Mouse (Mus musculus): Measurements from ENCODE around the gene Cck.
A peak's percentile ranks its signal among the peaks of the same experiment; 100 is the strongest.

Gene Cck

DNA sequence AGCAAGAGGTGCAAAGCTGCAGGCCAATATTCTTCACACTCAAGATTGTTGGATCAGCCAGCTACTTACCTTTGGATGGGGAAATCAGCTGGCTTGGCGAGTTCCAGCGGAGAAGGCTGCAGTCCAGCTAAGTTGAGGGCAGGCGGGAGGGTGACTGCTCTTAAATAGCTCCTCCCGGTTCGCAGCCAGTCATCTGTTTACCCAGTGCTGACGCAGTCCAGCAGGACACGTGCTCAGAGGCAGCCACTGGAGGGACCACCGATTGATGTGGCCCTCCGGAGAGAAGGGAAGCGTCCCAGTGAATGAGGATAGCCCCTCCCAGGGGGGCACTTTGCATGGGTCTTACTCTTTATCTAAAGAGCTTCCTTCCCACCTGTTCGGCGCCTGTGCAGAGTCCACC is at the start of gene Cck:
TSS of gene Cck (minus strand) at position 166 of the 400 bp plus-strand sequence.
- peak; percentile 52 to 67 for DNase-seq

DNA sequence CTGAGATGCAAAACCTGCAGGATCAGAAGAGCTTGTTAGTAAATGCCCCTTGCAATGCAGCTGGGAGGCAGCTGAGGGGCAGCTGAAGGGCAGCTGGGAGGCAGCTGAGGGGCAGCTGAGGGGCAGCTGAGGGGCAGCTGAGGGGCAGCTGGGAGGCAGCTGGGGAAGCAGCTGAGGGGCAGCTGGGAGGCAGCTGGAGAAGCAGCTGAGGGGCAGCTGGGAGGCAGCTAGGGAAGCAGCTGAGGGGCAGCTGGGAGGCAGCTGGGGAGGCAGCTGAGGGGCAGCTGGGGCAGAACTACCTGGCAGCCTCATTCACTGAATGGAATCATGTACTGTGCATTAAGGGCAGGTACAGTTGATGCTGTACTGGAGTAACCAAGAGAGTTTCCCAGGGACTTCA is 46.0 kb upstream of the Cck start:
- DNase-seq, result no peak

DNA sequence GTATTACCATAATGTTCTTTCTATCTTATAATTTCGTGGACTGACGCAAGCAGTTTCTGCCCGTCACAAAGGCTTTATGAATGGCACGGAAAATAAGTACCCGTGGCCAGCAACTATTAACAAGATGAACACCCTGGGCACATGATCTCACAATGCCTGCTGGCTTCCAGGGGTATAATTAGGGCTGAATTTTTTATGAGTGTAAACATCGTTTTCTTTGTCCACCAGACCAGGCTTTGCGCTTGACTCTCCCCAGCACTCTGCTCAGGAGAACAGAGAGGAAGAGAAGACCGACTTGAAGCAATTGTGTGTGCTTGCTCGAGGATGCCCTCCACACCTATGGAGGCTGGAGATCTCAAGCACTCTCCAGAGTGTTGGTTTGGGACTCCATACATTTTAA is 37.1 kb upstream of the Cck start:
- no peak for DNase-seq

DNA sequence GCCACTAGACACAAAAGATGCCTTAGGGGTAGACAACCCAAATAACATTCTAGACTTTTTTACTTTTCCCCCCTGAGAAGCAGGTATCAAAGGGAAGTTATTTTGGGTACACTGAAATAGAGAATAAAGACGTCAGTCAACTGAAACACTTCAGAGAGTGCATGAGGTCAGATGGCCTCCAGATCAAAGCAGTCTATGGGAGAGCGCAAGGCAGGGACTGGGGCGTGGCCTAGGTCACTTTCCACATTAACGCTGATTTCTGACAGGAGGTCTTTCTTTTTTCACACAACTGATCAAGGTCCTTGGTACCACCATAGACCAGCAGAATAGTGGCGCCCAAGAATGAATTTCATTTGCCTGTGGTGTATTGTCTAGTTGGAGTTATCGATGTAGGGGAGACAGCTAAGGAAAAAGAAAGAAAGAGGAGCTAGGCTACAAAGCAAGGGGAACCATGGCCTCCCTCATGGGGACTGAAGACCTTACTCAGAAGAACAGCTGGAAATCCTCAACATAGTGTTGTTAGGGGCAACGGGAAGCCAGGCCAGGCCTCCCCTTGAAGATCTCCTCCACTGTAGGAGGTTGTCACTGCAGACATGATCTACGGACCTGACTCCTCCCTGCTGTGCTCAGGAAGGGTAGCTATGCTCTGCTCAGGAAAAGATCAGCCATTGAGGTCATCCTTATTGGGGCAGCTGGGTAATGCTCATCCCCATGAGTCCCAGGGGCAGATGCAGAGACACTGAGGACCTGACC is 33.3 kb upstream of the Cck start:
- peak; percentile 34 for DNase-seq

DNA sequence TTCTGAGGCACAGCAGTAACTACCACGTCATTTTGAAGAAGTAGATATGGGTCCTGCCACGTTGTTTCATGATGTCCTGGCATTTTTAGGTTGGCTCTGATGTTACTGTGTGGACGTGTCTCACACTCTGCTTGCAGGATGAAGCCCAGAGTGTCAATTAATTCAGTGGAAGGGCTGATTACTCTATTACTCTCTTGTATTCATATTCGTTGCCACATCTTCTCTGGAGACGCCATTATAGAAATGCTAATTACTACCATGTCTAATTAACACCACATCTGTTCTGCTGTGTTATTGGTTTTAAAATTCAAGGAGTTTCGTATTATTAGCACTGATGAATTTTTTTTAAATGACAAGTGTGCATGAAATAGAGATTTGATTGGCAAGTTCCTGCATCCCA is 30.7 kb upstream of the Cck start:
- no peak for DNase-seq

DNA sequence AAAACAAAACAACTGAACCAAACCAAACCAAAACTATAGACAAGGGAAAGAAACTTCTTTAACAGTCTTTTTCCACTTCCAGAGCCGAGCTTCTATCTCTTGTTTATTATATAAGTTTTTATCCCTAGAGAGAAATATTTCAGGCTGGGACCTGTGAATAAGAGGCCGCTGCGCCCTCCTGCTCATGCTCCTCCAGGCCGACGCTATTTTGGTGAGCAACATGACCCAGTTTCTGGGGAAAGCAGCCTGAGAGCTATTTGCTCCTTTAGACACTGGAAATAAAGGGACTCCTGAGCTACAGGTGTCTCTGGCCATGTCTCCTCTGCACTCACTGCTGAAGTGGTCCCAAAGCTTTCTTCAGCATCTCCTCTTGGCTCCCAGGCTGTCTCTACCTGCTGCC is 24.6 kb upstream of the Cck start:
- no peak for DNase-seq

DNA sequence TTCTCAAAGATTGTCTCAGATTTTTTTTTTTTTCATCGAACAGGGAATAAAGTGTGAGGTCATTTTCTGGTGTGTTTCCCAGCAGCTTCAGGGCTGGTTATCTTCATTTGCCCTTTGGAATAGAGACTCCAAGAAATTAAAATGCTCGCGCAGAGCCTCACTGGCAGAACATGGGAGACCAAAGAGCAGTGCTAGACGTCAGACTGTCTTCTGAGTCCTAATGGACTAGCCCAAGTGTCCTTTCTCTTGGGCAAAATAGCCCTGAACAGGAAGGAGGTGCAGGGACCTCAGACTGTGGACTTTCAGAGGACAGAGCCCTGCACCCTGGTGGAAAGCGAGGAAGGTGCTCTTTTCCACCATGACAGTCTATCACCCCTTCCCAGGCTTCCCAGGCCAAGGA is 19.0 kb upstream of the Cck start:
- DNase-seq, result no peak

DNA sequence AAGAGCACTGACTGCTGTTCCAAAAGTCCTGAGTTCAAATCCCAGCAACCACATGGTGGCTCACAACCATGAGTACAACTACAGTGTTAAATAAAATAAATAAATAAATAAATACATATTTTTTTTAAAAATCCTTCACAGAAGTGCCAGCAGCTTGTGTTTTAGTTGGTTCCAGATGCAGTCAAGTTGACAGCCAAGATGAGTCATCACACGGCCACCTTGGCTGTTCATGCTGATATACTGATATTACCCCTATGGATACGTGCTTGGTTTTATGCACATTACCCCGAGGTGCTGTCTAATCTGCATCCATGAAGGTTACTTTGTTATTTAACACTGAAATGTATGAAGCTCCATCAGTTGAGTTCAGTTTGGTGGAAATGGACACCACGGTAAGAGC is 16.4 kb upstream of the Cck start:
- DNase-seq, result no peak

DNA sequence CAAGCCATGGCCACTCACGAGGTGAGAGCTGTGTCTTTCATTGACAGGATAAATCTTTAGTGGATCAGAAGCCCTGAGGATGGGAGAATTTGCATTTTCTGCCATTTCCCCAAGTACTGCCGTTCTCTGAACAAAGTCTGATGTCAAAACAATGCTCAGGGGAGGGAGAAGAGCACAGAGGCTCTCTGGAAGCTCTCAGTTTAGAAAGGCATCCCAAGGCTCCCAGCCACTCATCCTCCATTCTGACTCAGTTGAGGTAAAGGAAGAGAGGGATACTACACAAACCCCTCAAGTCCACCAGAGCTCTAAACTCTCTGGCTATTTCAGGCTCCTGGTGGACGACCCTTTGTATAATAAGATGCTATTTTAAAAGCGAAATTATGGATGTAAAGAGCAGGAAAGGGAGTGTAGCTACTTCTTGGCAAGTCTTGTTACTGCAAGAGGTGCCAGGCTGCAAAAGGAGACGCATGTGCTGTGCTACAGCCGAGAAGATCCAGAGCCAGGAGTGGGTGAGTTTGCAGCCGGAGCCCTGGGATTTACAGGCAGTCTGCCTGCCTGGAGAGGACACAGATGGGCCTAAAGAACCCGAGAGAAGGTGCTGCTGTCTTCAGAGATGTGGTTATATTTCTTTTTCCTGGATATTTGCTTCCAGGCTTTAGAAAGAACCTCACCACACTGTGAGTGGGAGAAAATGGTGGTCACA is 11.1 kb upstream of the Cck start:
- DNase-seq, result no peak

DNA sequence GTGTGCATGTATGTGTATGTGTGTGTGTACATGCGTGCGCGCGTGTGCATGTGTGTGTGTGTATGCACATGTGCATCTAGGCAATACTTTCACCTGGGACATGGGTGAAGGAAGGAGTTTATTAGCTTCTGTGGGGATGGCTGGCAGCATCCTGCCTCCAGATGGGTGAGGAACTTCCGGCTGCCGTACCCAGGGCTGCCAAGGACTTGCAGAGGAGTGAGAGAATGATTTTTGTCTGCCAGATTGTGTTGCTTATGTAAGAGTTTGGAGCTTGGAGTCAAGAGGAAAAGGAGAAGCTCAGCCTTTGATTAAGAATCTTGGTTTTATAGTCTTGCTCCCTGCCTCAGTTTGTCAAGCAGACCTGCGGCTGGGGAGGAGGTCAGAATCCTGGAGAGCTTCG is 9.9 kb upstream of the Cck start:
- no peak for DNase-seq

DNA sequence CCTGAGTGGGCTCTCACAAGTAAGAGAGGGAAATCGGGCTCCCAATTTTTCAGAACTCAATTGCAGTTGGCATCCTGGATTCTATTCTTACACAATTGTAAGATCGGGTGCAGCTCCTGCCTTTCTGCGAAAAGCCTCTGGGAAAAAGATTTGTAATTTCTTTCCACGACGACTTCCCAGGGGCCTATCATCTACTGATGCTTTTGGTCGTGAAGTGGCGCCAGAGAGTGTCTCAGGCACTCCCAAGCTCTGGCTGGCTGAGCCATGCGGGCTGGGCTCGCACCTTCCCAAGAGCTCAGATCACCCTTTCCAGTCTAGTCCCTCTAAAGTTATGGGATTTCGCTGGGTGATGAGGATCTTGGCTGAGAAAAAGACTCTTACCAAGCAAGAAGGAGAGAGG is 608 bp upstream of the Cck start:
- no peak for DNase-seq

DNA sequence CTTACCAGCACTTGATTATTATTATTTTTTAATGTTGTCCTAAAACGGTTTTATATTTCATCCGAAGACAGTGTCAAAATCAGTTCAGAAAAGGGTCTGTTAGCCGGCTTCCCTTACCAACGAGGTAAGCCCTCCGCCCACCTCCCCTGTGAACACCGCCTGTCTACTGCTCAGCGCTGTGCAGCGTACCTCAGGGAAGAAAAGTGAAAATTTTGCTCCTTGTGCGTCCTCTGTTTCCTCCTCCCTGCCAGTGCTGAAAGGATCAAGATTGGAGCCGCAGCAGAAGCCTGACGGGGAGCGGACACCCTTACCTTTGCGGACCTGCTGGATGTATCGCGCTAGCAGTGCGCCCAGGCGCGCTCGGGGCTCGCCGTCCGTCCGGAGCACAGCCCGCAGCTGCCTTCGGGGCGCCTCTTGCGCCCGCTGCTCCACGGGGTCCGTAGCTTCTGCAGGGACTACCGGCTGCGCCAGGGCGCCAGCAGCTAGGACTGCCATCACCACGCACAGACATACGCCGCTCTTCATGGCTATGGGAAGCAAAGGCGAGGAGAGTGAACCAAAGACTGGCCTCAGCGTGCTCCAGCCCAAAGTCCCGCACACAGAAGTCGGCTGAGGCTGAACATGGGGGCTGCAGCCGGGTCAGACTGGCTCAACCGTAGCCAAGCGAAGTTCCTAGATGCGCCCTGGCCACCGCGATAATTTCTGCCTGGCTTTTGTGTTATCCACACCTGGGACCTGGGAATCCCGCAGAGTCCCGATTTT is 1.3 kb downstream of the Cck start:
- peak; percentile 36 to 54 for DNase-seq

DNA sequence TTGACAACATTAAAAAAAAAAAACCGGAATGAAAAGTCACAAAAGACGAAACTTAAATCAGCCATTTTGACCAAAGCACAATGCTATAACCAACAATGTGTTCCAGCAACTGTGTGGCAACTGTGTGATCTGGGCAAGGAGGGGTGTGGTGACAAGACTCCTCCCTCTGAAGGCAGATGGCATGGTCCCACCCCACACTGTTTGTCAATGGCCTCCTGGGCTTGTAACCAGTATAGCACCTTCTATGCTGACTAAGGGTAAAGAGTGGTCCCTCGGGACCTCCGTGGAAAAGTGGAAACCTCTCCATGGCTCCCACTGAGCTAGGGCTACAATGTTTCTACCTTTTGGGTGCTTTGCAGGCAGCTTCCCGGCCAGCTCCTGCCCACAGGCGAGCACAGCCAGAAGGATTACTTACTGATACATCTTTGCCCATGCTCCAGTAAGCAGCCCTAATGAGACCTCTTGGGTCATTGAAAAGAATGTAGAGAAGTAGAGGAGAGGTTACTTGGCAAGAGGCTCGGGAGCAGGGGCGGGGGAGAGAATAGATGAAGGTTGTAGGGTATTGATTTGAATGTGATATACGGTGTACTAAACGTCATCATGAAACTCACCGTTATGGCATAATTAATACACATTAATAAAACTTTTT is 3.8 kb downstream of the Cck start:
- no peak for DNase-seq

DNA sequence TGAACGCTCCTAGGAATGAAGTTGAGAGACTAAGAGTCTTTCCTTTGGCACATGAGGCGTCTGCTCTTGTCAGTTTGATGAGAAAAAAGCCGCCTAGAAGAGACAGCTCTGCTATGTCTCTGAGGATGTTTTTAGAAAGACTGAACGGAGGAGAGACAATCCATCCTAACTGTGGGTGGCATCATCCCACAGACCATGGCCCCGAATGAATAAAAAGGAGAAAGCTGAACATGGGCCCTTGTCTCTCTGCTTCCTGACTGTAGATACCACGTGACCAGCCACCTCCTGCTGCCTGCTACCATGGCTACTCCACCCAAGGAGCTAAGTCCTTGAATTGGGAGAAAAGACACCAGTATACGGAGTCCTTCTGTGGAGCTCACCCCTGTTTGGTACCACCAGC is 8.3 kb downstream of the Cck start:
- DNase-seq, result no peak

DNA sequence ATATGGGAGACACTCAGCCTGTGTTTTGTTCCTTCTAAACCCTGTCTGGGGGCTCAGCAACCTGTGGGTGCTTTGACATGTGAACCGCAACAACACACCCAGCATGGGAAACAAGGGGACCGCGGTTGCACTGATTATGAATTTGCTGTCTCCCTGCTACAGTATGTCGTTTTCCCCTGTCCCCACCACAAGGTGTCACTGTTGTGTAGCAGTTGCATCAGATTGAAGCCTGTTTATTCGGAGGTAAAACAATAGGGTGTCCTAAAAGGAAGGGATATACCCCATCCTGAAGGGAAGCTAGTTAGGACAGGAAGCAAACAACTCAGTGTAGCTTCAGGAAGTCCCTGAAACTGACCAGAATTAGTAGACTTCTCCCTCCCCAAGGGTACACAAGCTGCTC is 16.0 kb downstream of the Cck start:
- peak; percentile 73 to 80 for DNase-seq

DNA sequence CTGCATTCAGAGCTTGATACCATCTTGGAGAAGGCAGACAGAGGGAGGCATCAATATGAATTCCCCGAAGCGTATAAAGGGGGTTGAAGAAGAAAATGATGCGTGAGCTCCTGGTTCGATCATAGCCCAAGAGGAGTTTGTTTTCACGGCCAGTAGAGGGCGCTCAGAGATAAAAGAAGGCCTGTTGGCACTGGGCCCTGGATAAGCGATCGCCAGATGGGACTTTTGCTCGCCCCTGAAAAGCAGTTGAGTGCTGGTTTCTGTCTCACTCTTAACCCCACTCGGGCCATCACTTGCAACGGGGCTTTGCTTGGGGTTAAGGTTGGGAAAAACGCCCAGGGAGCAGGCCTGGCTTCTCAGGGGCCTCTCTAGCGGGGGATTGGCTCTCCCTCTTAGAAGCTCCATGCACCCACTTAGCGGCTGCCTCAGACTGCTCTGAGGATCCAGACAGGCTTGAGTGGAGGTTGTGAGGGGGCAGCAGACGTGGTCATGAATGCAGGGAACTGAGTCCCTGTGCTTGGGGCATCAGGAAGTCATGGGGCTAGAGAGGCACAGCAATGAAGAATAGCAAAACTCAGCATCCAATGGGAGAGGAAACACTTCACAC is 18.1 kb downstream of the Cck start:
- peak; percentile 83 to 87 for DNase-seq

DNA sequence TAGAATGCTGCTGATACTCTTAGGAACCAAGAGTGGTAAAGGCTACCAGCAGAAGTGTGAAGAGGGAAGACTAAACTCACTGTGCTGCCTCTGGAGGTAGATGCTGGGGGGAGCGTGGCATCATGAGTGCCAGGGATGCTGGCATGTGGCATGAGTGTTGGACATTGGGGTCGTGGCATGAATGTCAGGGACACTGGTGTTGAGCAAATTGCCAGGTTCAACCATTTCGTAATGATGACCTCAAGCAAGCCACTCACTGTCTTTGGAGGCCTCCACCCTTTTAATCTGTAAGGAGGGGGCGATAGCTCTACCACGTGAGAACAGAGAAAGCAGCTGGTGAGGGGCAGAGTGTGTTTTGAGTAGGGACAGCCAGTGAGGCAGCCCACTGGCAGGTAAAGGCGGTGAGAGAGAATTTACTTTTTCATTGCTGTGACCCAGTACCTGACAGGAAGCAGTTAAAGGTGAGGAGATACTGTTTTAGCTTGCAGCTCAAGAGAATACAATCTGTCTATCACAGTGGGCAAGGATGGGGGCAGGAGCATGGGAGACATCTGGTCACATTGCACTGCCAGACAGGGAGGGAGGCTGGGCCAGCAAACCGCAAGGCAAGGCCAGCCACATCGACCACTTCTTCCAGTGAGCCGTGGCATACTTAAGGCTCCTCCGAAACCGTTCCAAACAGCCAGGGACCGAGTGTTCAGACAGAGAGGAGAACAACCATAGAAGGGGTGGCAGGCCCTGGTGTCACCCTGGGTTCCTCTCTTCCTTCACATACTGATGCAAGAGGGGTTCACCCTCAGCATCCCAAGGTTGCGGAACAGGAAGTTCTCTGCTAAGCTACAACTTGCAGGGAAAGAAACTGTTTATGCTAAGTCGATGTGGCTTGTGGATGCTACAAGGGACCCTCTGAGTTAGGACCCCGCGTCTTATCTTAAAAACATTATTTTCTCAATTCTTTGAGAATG is 19.7 kb downstream of the Cck start:
- no peak for DNase-seq

DNA sequence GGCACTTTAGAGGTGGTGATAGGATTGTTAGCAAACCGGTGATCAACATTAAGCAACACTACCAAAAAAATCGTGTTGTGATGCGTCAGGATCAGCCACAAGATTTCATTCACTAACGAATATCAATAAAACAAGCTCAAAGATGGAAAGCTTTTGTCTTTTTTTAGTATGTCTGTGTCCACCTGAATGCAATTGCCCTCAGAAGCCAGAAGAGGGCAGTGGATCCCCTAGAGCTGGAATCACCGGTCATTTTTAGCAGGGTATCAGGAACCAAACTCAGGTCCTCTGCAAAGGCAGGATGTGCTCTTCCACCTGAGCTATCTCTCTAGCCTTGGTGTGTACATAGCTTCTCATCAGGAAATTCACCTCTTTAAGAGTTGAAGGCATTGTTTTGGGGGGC is 20.7 kb downstream of the Cck start:
- DNase-seq, result no peak

DNA sequence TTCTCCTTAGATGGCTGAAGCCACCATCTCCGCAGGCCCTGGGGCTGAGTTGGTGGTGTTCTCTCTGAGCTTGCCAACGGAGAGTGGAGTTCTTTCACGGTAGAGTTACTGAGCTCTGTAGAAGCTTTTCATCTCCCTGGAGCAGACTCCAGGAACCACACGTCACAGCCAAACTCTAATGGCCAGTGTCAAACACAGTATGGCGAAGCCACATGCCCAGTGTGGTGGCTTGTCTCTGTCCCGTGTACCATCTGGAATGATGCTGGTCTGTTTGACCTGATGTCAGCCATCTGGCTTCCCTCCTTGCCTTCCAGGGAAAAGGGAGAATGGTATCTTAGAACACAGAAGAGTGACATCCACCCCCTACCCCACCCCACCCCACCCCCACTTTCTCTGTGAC is 25.8 kb downstream of the Cck start:
- DNase-seq, result no peak

DNA sequence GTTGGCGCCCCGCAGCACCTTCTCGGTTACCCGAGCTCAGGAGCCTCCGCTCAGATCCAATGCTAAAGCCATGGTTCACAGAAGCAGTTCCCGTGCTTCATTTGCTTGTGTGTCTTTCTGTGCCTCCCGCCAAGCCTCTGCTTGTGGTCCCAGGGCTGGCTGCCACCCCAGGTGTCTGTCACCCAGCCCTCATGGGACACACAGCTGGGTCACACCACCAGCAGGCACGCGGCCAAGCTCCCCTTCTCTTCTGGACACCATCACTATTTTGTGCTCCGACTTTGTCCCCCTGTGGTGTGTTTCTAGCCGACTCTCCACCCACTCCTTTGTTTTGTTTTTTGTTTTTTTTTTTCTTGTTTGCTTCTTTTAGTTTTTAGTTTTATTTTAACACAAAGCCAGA is 28.0 kb downstream of the Cck start:
- no peak for DNase-seq

DNA sequence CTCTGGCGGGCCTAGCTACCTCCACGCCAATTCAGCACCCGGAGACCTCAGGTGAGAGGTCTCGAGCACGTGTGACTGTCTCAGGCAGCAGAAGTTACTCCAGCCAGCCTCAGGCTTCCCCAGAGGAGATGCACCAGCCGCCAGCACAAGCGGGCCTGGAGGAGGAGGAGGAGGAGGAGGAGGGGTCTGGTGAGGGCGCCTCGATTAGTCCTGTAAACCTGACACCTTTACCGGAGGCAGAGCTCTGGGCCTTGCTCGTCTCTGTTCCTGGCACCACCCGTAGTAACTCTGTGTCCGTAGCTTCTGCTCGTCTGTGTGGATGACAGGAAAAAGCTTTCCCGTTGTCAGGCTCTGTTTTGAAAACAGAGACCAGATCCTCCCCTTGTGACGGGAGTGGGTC is 35.0 kb downstream of the Cck start:
- DNase-seq, result no peak

DNA sequence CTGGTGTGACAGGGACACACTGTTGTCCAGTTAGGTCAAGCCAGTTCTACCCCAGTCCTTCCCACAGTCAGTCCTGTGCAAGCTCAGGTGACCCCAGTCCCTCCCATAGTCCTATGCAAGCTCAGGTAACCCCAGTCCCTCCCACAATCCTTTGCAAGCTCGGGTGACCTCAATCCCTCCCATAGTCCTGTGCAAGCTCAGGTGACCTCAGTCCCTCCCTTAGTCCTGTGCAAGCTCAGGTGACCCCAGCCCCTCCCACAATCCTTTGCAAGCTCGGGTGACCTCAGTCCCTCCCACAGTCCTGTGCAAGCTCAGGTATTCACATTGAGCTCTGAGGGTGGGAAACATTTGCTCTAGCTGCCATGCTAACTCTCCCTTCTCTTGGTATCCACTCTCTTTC is 35.5 kb downstream of the Cck start:
- DNase-seq, result no peak
